Mouse (Mus musculus) layer of hippocampus, adult 18-20 months (tissue): Measurements from ENCODE around the gene Syncrip. TPM values are rescaled to one million over a fixed set of nuclear protein-coding genes. Genes with fewer than 3 reads are reported as not detected.

Source experiments
- total RNA-seq, 2 experiments: library from RNA; stranded (reverse); gene quantifications; 2 replicates each; pipeline ENCODE4 v1.2.3; 2021

Syncrip gene
- total RNA-seq, 2 experiments from 2014 or later, result 58.9 to 60.3 TPM

Other genes with a start within 250 kb of the Syncrip start
- 1 to 10 TPM; 2.7 to 3.7 TPM for gene Nt5e, start 155.4 kb downstream of the Syncrip start, total RNA-seq
- gene Snx14, start 43.6 kb downstream of the Syncrip start, total RNA-seq, result 10 to 100 TPM; 44.1 to 49.5 TPM
- not detected for gene Gm20537, start 26.0 kb downstream of the Syncrip start, total RNA-seq
- 10 to 100 TPM; 22.3 to 23.9 TPM for gene Zfp949, start 65.4 kb upstream of the Syncrip start, total RNA-seq
- gene Trim43a, start 98.3 kb upstream of the Syncrip start, total RNA-seq, result under 1 TPM; 0.71 to 0.72 TPM
- 10 to 100 TPM; 26.9 to 30.5 TPM for gene Mthfsl, start 237.7 kb upstream of the Syncrip start, total RNA-seq
- not detected for gene Bcl2a1d, start 249.3 kb upstream of the Syncrip start, total RNA-seq